Mouse (Mus musculus): ENCODE measurements around the gene Crtc3. TPM values are rescaled to one million over a fixed set of nuclear protein-coding genes. Genes with fewer than 3 reads are reported as not detected.
A peak's percentile ranks its signal among the peaks of the same experiment; 100 is the strongest.

The Crtc3 gene
- polyA plus RNA-seq, 1 experiment from 2014 or later, result 18.5 TPM

GRCm38 (mm10) chr7:80633635-80634034, 55.0 kb downstream of the Crtc3 start:
- 92% methylated on average over 2 of the region's 2 CpGs for WGBS
- Histone ChIP-seq H3K4me3 (ENCODE audit: control insufficient read depth in 1 of 2, insufficient read depth in 1 of 2, low read depth in 1 of 2, low read length in 2 of 2) (no peak overlapping the region), H3K4me1 (ENCODE audit: control insufficient read depth in 2 of 2, insufficient read depth in 2 of 2, low read length in 2 of 2) (peaks cover 26 to 42% of the 10 kb centered on the region in 2 experiments)

GRCm38 (mm10) chr7:80631993-80632392, 56.7 kb downstream of the Crtc3 start:
- ATAC-seq (ENCODE audit: insufficient number of reproducible peaks, insufficient read depth, low FRiP score, low read depth), result no peak
- Histone ChIP-seq H3K27ac (replicated peaks in 1 of 2; ENCODE audit: control insufficient read depth in 1 of 2, insufficient read depth in 1 of 2, low read depth in 2 of 2, low read length in 2 of 2) (no peak overlapping the region), H3K4me2 (ENCODE audit: low read length) (no peak overlapping the region), H3K9ac (ENCODE audit: low read length) (no peak overlapping the region), H3K9me3 (ENCODE audit: control insufficient read depth, low read length) (no peaks in the 10 kb centered on the region), H3K4me3 (ENCODE audit: control insufficient read depth in 1 of 2, insufficient read depth in 1 of 2, low read depth in 1 of 2, low read length in 2 of 2) (no peak overlapping the region), H3K36me3 (ENCODE audit: control insufficient read depth, insufficient read depth, low read length) (peaks cover 9% of the 10 kb centered on the region; the same call in 1 of the 2 replicates), H3K4me1 (ENCODE audit: control insufficient read depth in 2 of 2, insufficient read depth in 2 of 2, low read length in 2 of 2) (peaks cover 22 to 40% of the 10 kb centered on the region in 2 experiments), H3K27me3 (ENCODE audit: control insufficient read depth, insufficient read depth, low read length) (no peaks in the 10 kb centered on the region)
- WGBS, result 70% methylated on average over 6 of the region's 6 CpGs

More at GRCm38 (mm10) chr7:80633635-80634034, 55.0 kb downstream of the Crtc3 start:
- Histone ChIP-seq H3K9me3 (ENCODE audit: control insufficient read depth, low read length) (no peaks in the 10 kb centered on the region), H3K27ac (replicated peaks in 1 of 2; ENCODE audit: control insufficient read depth in 1 of 2, insufficient read depth in 1 of 2, low read depth in 2 of 2, low read length in 2 of 2) (no peak overlapping the region), H3K9ac (ENCODE audit: low read length) (no peak overlapping the region), H3K4me2 (ENCODE audit: low read length) (no peak overlapping the region), H3K27me3 (ENCODE audit: control insufficient read depth, insufficient read depth, low read length) (no peaks in the 10 kb centered on the region), H3K36me3 (ENCODE audit: control insufficient read depth, insufficient read depth, low read length) (peaks cover 1% of the 10 kb centered on the region; the same call in 1 of the 2 replicates)
- ATAC-seq (ENCODE audit: insufficient number of reproducible peaks, insufficient read depth, low FRiP score, low read depth), result no peak

GRCm38 (mm10) chr7:80631405-80631804, 57.3 kb downstream of the Crtc3 start:
- H3K9me3 ChIP-seq (ENCODE audit: control insufficient read depth, low read length), result no peaks in the 10 kb centered on the region
- H3K27ac ChIP-seq (replicated peaks in 1 of 2; ENCODE audit: control insufficient read depth in 1 of 2, insufficient read depth in 1 of 2, low read depth in 2 of 2, low read length in 2 of 2), result no peak overlapping the region
- 80% methylated on average over 3 of the region's 3 CpGs for WGBS
- peaks cover 9% of the 10 kb centered on the region; the same call in 1 of the 2 replicates for H3K36me3 ChIP-seq (ENCODE audit: control insufficient read depth, insufficient read depth, low read length)
- no peaks in the 10 kb centered on the region for H3K27me3 ChIP-seq (ENCODE audit: control insufficient read depth, insufficient read depth, low read length)
- H3K9ac ChIP-seq (ENCODE audit: low read length), result no peak overlapping the region
- H3K4me1 ChIP-seq (ENCODE audit: control insufficient read depth in 2 of 2, insufficient read depth in 2 of 2, low read length in 2 of 2), result peaks cover 17 to 34% of the 10 kb centered on the region in 2 experiments
- no peak overlapping the region for H3K4me2 ChIP-seq (ENCODE audit: low read length)
- H3K4me3 ChIP-seq (ENCODE audit: control insufficient read depth in 1 of 2, insufficient read depth in 1 of 2, low read depth in 1 of 2, low read length in 2 of 2), result no peak overlapping the region
- ATAC-seq (ENCODE audit: insufficient number of reproducible peaks, insufficient read depth, low FRiP score, low read depth), result no peak

- no peak for ATAC-seq (ENCODE audit: insufficient number of reproducible peaks, insufficient read depth, low FRiP score, low read depth)
- Histone ChIP-seq H3K4me1 (ENCODE audit: control insufficient read depth in 2 of 2, insufficient read depth in 2 of 2, low read length in 2 of 2) (peaks cover 5 to 15% of the 10 kb centered on the region in 2 experiments; a peak in 3 of 4 replicates), H3K9ac (ENCODE audit: low read length) (no peak overlapping the region; the same call in 1 of the 2 replicates), H3K27ac (replicated peaks in 1 of 2; ENCODE audit: control insufficient read depth in 1 of 2, insufficient read depth in 1 of 2, low read depth in 2 of 2, low read length in 2 of 2) (peak overlapping the region; percentile 38 to 66), H3K4me3 (ENCODE audit: control insufficient read depth in 1 of 2, insufficient read depth in 1 of 2, low read depth in 1 of 2, low read length in 2 of 2) (no peak overlapping the region), H3K4me2 (ENCODE audit: low read length) (no peak overlapping the region), H3K9me3 (ENCODE audit: control insufficient read depth, low read length) (no peaks in the 10 kb centered on the region), H3K36me3 (ENCODE audit: control insufficient read depth, insufficient read depth, low read length) (peaks cover 14% of the 10 kb centered on the region; the same call in 1 of the 2 replicates), H3K27me3 (ENCODE audit: control insufficient read depth, insufficient read depth, low read length) (no peaks in the 10 kb centered on the region)
- 64% methylated on average over 12 of the region's 12 CpGs for WGBS
Measured at GRCm38 (mm10) chr7:80629369-80629768, 59.3 kb downstream of the Crtc3 start.

GRCm38 (mm10) chr7:80628708-80629183, 59.9 kb downstream of the Crtc3 start:
- peaks cover 5 to 15% of the 10 kb centered on the region in 2 experiments; a peak in 3 of 4 replicates for H3K4me1 ChIP-seq (ENCODE audit: control insufficient read depth in 2 of 2, insufficient read depth in 2 of 2, low read length in 2 of 2)
- peak; percentile 68 for ATAC-seq (ENCODE audit: insufficient number of reproducible peaks, insufficient read depth, low FRiP score, low read depth)
- peak overlapping the region; percentile 38 to 66 for H3K27ac ChIP-seq (replicated peaks in 1 of 2; ENCODE audit: control insufficient read depth in 1 of 2, insufficient read depth in 1 of 2, low read depth in 2 of 2, low read length in 2 of 2)
- WGBS, result 34% methylated on average over 8 of the region's 8 CpGs
- no peak overlapping the region; the same call in 1 of the 2 replicates for H3K9ac ChIP-seq (ENCODE audit: low read length)
- no peaks in the 10 kb centered on the region for H3K9me3 ChIP-seq (ENCODE audit: control insufficient read depth, low read length)
- no peak overlapping the region for H3K4me3 ChIP-seq (ENCODE audit: control insufficient read depth in 1 of 2, insufficient read depth in 1 of 2, low read depth in 1 of 2, low read length in 2 of 2)
- no peak overlapping the region; the same call in 1 of the 2 replicates for H3K4me2 ChIP-seq (ENCODE audit: low read length)
- H3K27me3 ChIP-seq (ENCODE audit: control insufficient read depth, insufficient read depth, low read length), result no peaks in the 10 kb centered on the region
- peaks cover 14% of the 10 kb centered on the region; the same call in 1 of the 2 replicates for H3K36me3 ChIP-seq (ENCODE audit: control insufficient read depth, insufficient read depth, low read length)

- 71% methylated on average over 5 of the region's 5 CpGs for WGBS
Measured at GRCm38 (mm10) chr7:80626943-80627342, 61.7 kb downstream of the Crtc3 start.

GRCm38 (mm10) chr7:80625841-80626240, 62.8 kb downstream of the Crtc3 start:
- Histone ChIP-seq H3K27ac (replicated peaks in 1 of 2; ENCODE audit: control insufficient read depth in 1 of 2, insufficient read depth in 1 of 2, low read depth in 2 of 2, low read length in 2 of 2) (no peak overlapping the region), H3K4me3 (ENCODE audit: control insufficient read depth in 1 of 2, insufficient read depth in 1 of 2, low read depth in 1 of 2, low read length in 2 of 2) (no peak overlapping the region), H3K27me3 (ENCODE audit: control insufficient read depth, insufficient read depth, low read length) (no peaks in the 10 kb centered on the region), H3K4me1 (ENCODE audit: control insufficient read depth in 2 of 2, insufficient read depth in 2 of 2, low read length in 2 of 2) (peaks cover 5 to 12% of the 10 kb centered on the region in 2 experiments; a peak in 3 of 4 replicates), H3K4me2 (ENCODE audit: low read length) (no peak overlapping the region), H3K36me3 (ENCODE audit: control insufficient read depth, insufficient read depth, low read length) (peaks cover 17% of the 10 kb centered on the region), H3K9me3 (ENCODE audit: control insufficient read depth, low read length) (no peaks in the 10 kb centered on the region), H3K9ac (ENCODE audit: low read length) (no peak overlapping the region)
- no peak for ATAC-seq (ENCODE audit: insufficient number of reproducible peaks, insufficient read depth, low FRiP score, low read depth)
- 79% methylated on average over 7 of the region's 7 CpGs for WGBS

More at GRCm38 (mm10) chr7:80626943-80627342, 61.7 kb downstream of the Crtc3 start:
- H3K36me3 ChIP-seq (ENCODE audit: control insufficient read depth, insufficient read depth, low read length), result peaks cover 14% of the 10 kb centered on the region; the same call in 1 of the 2 replicates
- H3K27me3 ChIP-seq (ENCODE audit: control insufficient read depth, insufficient read depth, low read length), result no peaks in the 10 kb centered on the region
- no peaks in the 10 kb centered on the region for H3K9me3 ChIP-seq (ENCODE audit: control insufficient read depth, low read length)
- ATAC-seq (ENCODE audit: insufficient number of reproducible peaks, insufficient read depth, low FRiP score, low read depth), result no peak
- no peak overlapping the region for H3K9ac ChIP-seq (ENCODE audit: low read length)
- no peak overlapping the region for H3K4me3 ChIP-seq (ENCODE audit: control insufficient read depth in 1 of 2, insufficient read depth in 1 of 2, low read depth in 1 of 2, low read length in 2 of 2)
- H3K27ac ChIP-seq (replicated peaks in 1 of 2; ENCODE audit: control insufficient read depth in 1 of 2, insufficient read depth in 1 of 2, low read depth in 2 of 2, low read length in 2 of 2), result no peak overlapping the region
- H3K4me1 ChIP-seq (ENCODE audit: control insufficient read depth in 2 of 2, insufficient read depth in 2 of 2, low read length in 2 of 2), result peaks cover 5 to 15% of the 10 kb centered on the region in 2 experiments; a peak in 3 of 4 replicates
- no peak overlapping the region for H3K4me2 ChIP-seq (ENCODE audit: low read length)
